Mouse (Mus musculus): ENCODE measurements around the gene Vwa8. TPM values are rescaled to one million over a fixed set of nuclear protein-coding genes. Genes with fewer than 3 reads are reported as not detected.
A peak's percentile ranks its signal among the peaks of the same experiment; 100 is the strongest.
"Not testable (repeated sequence)": the region's sequence is repeated elsewhere in the genome, so short reads cannot be mapped to it uniquely, and the experiment has no call there.

The Vwa8 gene
- polyA plus RNA-seq, 1 experiment from 2014 or later = 8.8 TPM

- Histone ChIP-seq H3K4me3 (ENCODE audit: low read depth, low read length) (no peak overlapping the region), H3K4me1 (ENCODE audit: insufficient read depth, low read depth, low read length) (peaks cover 2% of the 10 kb centered on the region; the same call in 1 of the 2 replicates), H3K9ac (replicated peaks; ENCODE audit: low read depth) (no peak overlapping the region), H3K36me3 (ENCODE audit: insufficient read depth, low read length) (no peaks in the 10 kb centered on the region), H3K9me3 (ENCODE audit: low read length) (no peaks in the 10 kb centered on the region), H3K4me2 (replicated peaks; ENCODE audit: low read depth, low read length) (no peak overlapping the region), H3K27ac (ENCODE audit: low read length) (no peak overlapping the region), H3K27me3 (replicated peaks; ENCODE audit: insufficient read depth, low read length) (no peaks in the 10 kb centered on the region)
- WGBS = 43% methylated on average over 2 of the region's 2 CpGs
- no peak for ATAC-seq
- TF ChIP-seq CTCF (IDR thresholded peaks at IDR 0.05) = no peak
- no peak for TF ChIP-seq EP300 (IDR thresholded peaks at IDR 0.05)
- DNase-seq (ENCODE audit: low spot score) = no peak
These were observed 28.3 kb downstream of the Vwa8 start for GRCm38 (mm10) chr14:78877176-78877575.

- H3K27me3 ChIP-seq (replicated peaks; ENCODE audit: insufficient read depth, low read length) = no peaks in the 10 kb centered on the region
- 56% methylated on average over 13 of the region's 13 CpGs for WGBS
- H3K36me3 ChIP-seq (ENCODE audit: insufficient read depth, low read length) = no peaks in the 10 kb centered on the region
- no peak overlapping the region for H3K4me3 ChIP-seq (ENCODE audit: low read depth, low read length)
- DNase-seq (ENCODE audit: low spot score) (no peak), ATAC-seq (no peak)
- H3K27ac ChIP-seq (ENCODE audit: low read length) = no peak overlapping the region
- no peak overlapping the region for H3K4me2 ChIP-seq (replicated peaks; ENCODE audit: low read depth, low read length)
- H3K9me3 ChIP-seq (ENCODE audit: low read length) = no peaks in the 10 kb centered on the region
- peaks cover 2% of the 10 kb centered on the region; the same call in 1 of the 2 replicates for H3K4me1 ChIP-seq (ENCODE audit: insufficient read depth, low read depth, low read length)
- TF ChIP-seq EP300 (IDR thresholded peaks at IDR 0.05) (no peak), CTCF (IDR thresholded peaks at IDR 0.05) (no peak)
- no peak overlapping the region for H3K9ac ChIP-seq (replicated peaks; ENCODE audit: low read depth)
These were observed 29.7 kb downstream of the Vwa8 start for GRCm38 (mm10) chr14:78878402-78879045.

GRCm38 (mm10) chr14:78880879-78881278 is 32.0 kb downstream of the Vwa8 start:
- peaks cover 2% of the 10 kb centered on the region; the same call in 1 of the 2 replicates for H3K4me1 ChIP-seq (ENCODE audit: insufficient read depth, low read depth, low read length)
- WGBS = 92% methylated on average over 4 of the region's 4 CpGs
- no peak overlapping the region for H3K27ac ChIP-seq (ENCODE audit: low read length)
- H3K36me3 ChIP-seq (ENCODE audit: insufficient read depth, low read length) = no peaks in the 10 kb centered on the region
- H3K4me3 ChIP-seq (ENCODE audit: low read depth, low read length) = no peak overlapping the region
- H3K4me2 ChIP-seq (replicated peaks; ENCODE audit: low read depth, low read length) = no peak overlapping the region
- TF ChIP-seq CTCF (IDR thresholded peaks at IDR 0.05) (no peak), EP300 (IDR thresholded peaks at IDR 0.05) (no peak)
- ATAC-seq (no peak), DNase-seq (ENCODE audit: low spot score) (no peak)
- no peaks in the 10 kb centered on the region for H3K27me3 ChIP-seq (replicated peaks; ENCODE audit: insufficient read depth, low read length)
- no peak overlapping the region for H3K9ac ChIP-seq (replicated peaks; ENCODE audit: low read depth)
- no peaks in the 10 kb centered on the region for H3K9me3 ChIP-seq (ENCODE audit: low read length)

- H3K36me3 ChIP-seq (ENCODE audit: insufficient read depth, low read length) = no peaks in the 10 kb centered on the region
- DNase-seq (ENCODE audit: low spot score) (no peak), ATAC-seq (no peak)
- no peak for TF ChIP-seq CTCF (IDR thresholded peaks at IDR 0.05)
- TF ChIP-seq EP300 (IDR thresholded peaks at IDR 0.05) = no peak
- peaks cover 2% of the 10 kb centered on the region; the same call in 1 of the 2 replicates for H3K4me1 ChIP-seq (ENCODE audit: insufficient read depth, low read depth, low read length)
- 51% methylated on average over 10 of the region's 10 CpGs for WGBS
- no peak overlapping the region for H3K9ac ChIP-seq (replicated peaks; ENCODE audit: low read depth)
- no peak overlapping the region for H3K27ac ChIP-seq (ENCODE audit: low read length)
- no peak overlapping the region for H3K4me2 ChIP-seq (replicated peaks; ENCODE audit: low read depth, low read length)
- no peaks in the 10 kb centered on the region for H3K27me3 ChIP-seq (replicated peaks; ENCODE audit: insufficient read depth, low read length)
- no peaks in the 10 kb centered on the region for H3K9me3 ChIP-seq (ENCODE audit: low read length)
- no peak overlapping the region for H3K4me3 ChIP-seq (ENCODE audit: low read depth, low read length)
These were observed 32.7 kb downstream of the Vwa8 start for GRCm38 (mm10) chr14:78881563-78881962.

DNA sequence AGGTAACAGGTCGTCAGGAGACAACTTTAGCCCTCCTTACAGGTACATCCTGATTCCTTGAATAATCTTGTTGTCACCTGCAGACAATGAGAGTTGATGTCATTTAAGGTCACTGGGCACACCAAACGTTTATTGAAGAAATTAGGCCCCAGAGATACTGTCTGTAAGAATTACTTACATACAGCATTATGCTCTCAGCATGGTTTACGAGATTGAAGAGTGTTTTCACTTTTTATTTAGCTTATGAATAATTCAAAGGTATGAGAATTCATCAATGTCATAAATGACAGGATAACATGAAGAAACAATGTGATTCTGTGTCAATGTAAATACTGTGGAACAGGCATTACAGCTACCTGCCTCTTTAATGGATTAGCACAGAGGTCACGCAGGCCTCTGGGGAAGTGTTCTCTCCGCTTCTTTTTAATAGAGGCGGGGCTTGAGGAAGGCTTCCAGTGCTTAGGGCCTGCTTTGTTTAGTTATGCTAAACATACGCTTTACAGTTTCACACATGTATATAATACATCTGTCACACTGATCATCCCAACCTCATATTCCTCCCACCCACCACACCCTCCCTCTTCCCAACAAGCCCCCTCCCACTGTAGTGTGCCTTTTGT is 37.2 kb downstream of the Vwa8 start:
- Histone ChIP-seq H3K27ac (ENCODE audit: low read length) (no peak overlapping the region), H3K4me1 (ENCODE audit: insufficient read depth, low read depth, low read length) (peaks cover 2% of the 10 kb centered on the region; the same call in 1 of the 2 replicates), H3K4me3 (ENCODE audit: low read depth, low read length) (no peak overlapping the region), H3K27me3 (replicated peaks; ENCODE audit: insufficient read depth, low read length) (no peaks in the 10 kb centered on the region), H3K4me2 (replicated peaks; ENCODE audit: low read depth, low read length) (no peak overlapping the region), H3K36me3 (ENCODE audit: insufficient read depth, low read length) (no peaks in the 10 kb centered on the region), H3K9me3 (ENCODE audit: low read length) (no peaks in the 10 kb centered on the region), H3K9ac (replicated peaks; ENCODE audit: low read depth) (no peak overlapping the region)
- 68% methylated on average over 7 of the region's 7 CpGs for WGBS
- TF ChIP-seq EP300 (IDR thresholded peaks at IDR 0.05) (no peak), CTCF (IDR thresholded peaks at IDR 0.05) (no peak)
- ATAC-seq = no peak
- no peak for DNase-seq (ENCODE audit: low spot score)

GRCm38 (mm10) chr14:78886566-78887234 is 37.8 kb downstream of the Vwa8 start:
- ATAC-seq = no peak
- Histone ChIP-seq H3K36me3 (ENCODE audit: insufficient read depth, low read length) (no peaks in the 10 kb centered on the region), H3K4me2 (replicated peaks; ENCODE audit: low read depth, low read length) (no peak overlapping the region), H3K4me1 (ENCODE audit: insufficient read depth, low read depth, low read length) (no peaks in the 10 kb centered on the region), H3K4me3 (ENCODE audit: low read depth, low read length) (no peak overlapping the region), H3K9me3 (ENCODE audit: low read length) (no peaks in the 10 kb centered on the region), H3K27me3 (replicated peaks; ENCODE audit: insufficient read depth, low read length) (no peaks in the 10 kb centered on the region), H3K27ac (ENCODE audit: low read length) (no peak overlapping the region), H3K9ac (replicated peaks; ENCODE audit: low read depth) (no peak overlapping the region)
- TF ChIP-seq CTCF (IDR thresholded peaks at IDR 0.05) (no peak), EP300 (IDR thresholded peaks at IDR 0.05) (no peak)
- 80% methylated on average over 8 of the region's 8 CpGs for WGBS
- peak; percentile 26 for DNase-seq (ENCODE audit: low spot score)

DNA sequence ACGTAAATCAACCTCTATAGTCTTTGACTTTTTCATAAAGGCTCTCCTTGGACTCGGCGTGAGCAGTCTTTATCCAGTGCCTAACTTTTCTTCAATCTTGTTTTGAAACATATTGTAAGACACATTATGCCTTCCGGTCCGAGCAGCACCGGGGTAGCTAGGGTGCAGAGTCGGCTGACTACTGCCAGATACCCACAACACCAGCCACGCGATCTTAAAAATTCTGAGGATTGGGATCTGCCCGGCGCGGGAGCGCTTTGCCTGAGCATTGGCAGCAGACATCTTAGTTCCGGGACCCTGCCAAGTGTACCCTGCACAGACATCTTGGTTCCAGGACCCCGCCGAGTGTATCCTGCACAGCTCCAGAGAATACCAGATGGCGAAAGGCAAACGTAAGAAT is 38.6 kb downstream of the Vwa8 start:
- not testable (repeated sequence) for DNase-seq (ENCODE audit: low spot score)
- WGBS = 98% methylated on average over 14 of the region's 18 CpGs

More for the DNA sequence above, 38.6 kb downstream of the Vwa8 start:
- H3K9me3 ChIP-seq (ENCODE audit: low read length); H3K36me3 ChIP-seq (ENCODE audit: insufficient read depth, low read length); H3K9ac ChIP-seq (replicated peaks; ENCODE audit: low read depth); H3K4me2 ChIP-seq (replicated peaks; ENCODE audit: low read depth, low read length); H3K27ac ChIP-seq (ENCODE audit: low read length); H3K4me1 ChIP-seq (ENCODE audit: insufficient read depth, low read depth, low read length); H3K4me3 ChIP-seq (ENCODE audit: low read depth, low read length); ATAC-seq; H3K27me3 ChIP-seq (replicated peaks; ENCODE audit: insufficient read depth, low read length): not testable (repeated sequence)
